Mouse (Mus musculus) hindbrain, embryonic 16.5 days (tissue): Measurements from ENCODE around the gene Cpsf7. TPM values are rescaled to one million over a fixed set of nuclear protein-coding genes. Genes with fewer than 3 reads are reported as not detected.

ENCODE experiments used
- ATAC-seq: fragments of 200-750 bp; cut with Nextera tagmentation; 2 replicates; pipeline ENCODE4 v1.8.0; 2017; ENCODE audit warnings: moderate TSS enrichment, moderate library complexity
- H3K27ac ChIP-seq: fragments of 300-500 bp; sonication (generic); 2 replicates; pipeline ENCODE4 v1.5.1; 2014; ENCODE audit warnings: low read depth, mild to moderate bottlenecking, control low read depth, low read length, moderate library complexity
- H3K27me3 ChIP-seq: fragments of 300-500 bp; sonication (generic); replicated peaks from 2 replicates; pipeline ENCODE4 v1.6.1; 2014; ENCODE audit warnings: low read length; ENCODE audit not compliant: control insufficient read depth, insufficient read depth
- H3K36me3 ChIP-seq: fragments of 300-500 bp; sonication (generic); 2 replicates; pipeline ENCODE4 v1.6.1; 2014; ENCODE audit warnings: mild to moderate bottlenecking, low read length, moderate library complexity, mixed read lengths; ENCODE audit not compliant: control insufficient read depth, insufficient read depth
- H3K4me1 ChIP-seq: fragments of 300-500 bp; sonication (generic); 2 replicates; pipeline ENCODE4 v1.6.1; 2014; ENCODE audit warnings: low read depth, low read length; ENCODE audit not compliant: control insufficient read depth, insufficient read depth
- H3K4me2 ChIP-seq: fragments of 300-500 bp; sonication (generic); 2 replicates; pipeline ENCODE4 v1.6.1; 2014; ENCODE audit warnings: mild to moderate bottlenecking, low read length, control low read depth, moderate library complexity
- H3K4me3 ChIP-seq: fragments of 300-500 bp; sonication (generic); 2 replicates; pipeline ENCODE4 v1.5.1; 2014; ENCODE audit warnings: mild to moderate bottlenecking, low read length, control low read depth, moderate library complexity
- H3K9ac ChIP-seq: fragments of 300-500 bp; sonication (generic); 2 replicates; pipeline ENCODE4 v1.6.1; 2014; ENCODE audit warnings: low read depth, mild to moderate bottlenecking, control low read depth, low read length, moderate library complexity
- H3K9me3 ChIP-seq: fragments of 300-500 bp; sonication (generic); 2 replicates; pipeline ENCODE4 v1.6.1; 2014; ENCODE audit warnings: mild to moderate bottlenecking, low read length, moderate library complexity; ENCODE audit not compliant: control insufficient read depth
- WGBS: fragments of 180-500 bp; shearing (Covaris S2); extraction: QIAGEN DNeasy Blood & Tissue Kit; methylation state at CpG from one replicate; pipeline ENCODE4 v1.1.7; 2014; 5-methylcytosine and 5-hydroxymethylcytosine counted together
- polyA plus RNA-seq: library from polyadenylated mRNA; unstranded; fragments of >200 nt; fragmentation: Nextera tagmentation; extraction: Ambion mirVana; gene quantifications from 2 replicates; pipeline ENCODE4 v1.2.1, GENCODE M21; 2015

Cpsf7 gene
- polyA plus RNA-seq, 1 experiment from 2014 or later = 40.8 TPM

- peaks cover 16% of the 10 kb centered on the region for H3K36me3 ChIP-seq
- WGBS = 77% methylated on average over 6 of the region's 6 CpGs
- H3K27ac ChIP-seq = no peak overlapping the region
- ATAC-seq = no peak
- H3K4me3 ChIP-seq = no peak overlapping the region
- no peaks in the 10 kb centered on the region for H3K27me3 ChIP-seq
- no peaks in the 10 kb centered on the region for H3K4me1 ChIP-seq
- no peaks in the 10 kb centered on the region for H3K9me3 ChIP-seq
- H3K9ac ChIP-seq = no peak overlapping the region
- H3K4me2 ChIP-seq = no peak overlapping the region
Observed at GRCm38 (mm10) chr19:10510759-10511330, 14.2 kb upstream of the Cpsf7 start.

- peaks cover 5% of the 10 kb centered on the region; the same call in 1 of the 2 replicates for H3K4me1 ChIP-seq
- WGBS = 56% methylated on average over 1 of the region's 1 CpGs
Observed at GRCm38 (mm10) chr19:10520355-10520754, 4.7 kb upstream of the Cpsf7 start.

GRCm38 (mm10) chr19:10521926-10522325, 3.1 kb upstream of the Cpsf7 start:
- H3K27me3 ChIP-seq = no peaks in the 10 kb centered on the region
- H3K9ac ChIP-seq = no peak overlapping the region
- no peak overlapping the region for H3K4me2 ChIP-seq
- 85% methylated on average over 1 of the region's 1 CpGs for whole genome bisulfite sequencing
- H3K27ac ChIP-seq = no peak overlapping the region
- no peaks in the 10 kb centered on the region for H3K9me3 ChIP-seq
- H3K36me3 ChIP-seq = 0 out of 2 replicates have a peak, but pooled peaks cover under 1% of the 10 kb centered on the region
- H3K4me1 ChIP-seq = peaks cover 14% of the 10 kb centered on the region
- no peak overlapping the region for H3K4me3 ChIP-seq
- ATAC-seq = no peak

More at GRCm38 (mm10) chr19:10520355-10520754, 4.7 kb upstream of the Cpsf7 start:
- Histone ChIP-seq H3K27ac (no peak overlapping the region), H3K4me2 (no peak overlapping the region), H3K9ac (no peak overlapping the region), H3K9me3 (no peaks in the 10 kb centered on the region), H3K27me3 (no peaks in the 10 kb centered on the region), H3K36me3 (peaks cover 9% of the 10 kb centered on the region), H3K4me3 (no peak overlapping the region)
- ATAC-seq = no peak

GRCm38 (mm10) chr19:10523483-10524080, 1.5 kb upstream of the Cpsf7 start:
- no peaks in the 10 kb centered on the region for H3K27me3 ChIP-seq
- H3K9ac ChIP-seq = no peak overlapping the region
- WGBS = 91% methylated on average over 5 of the region's 5 CpGs
- H3K9me3 ChIP-seq = no peaks in the 10 kb centered on the region
- no peak overlapping the region for H3K27ac ChIP-seq
- no peak overlapping the region for H3K4me2 ChIP-seq
- H3K4me1 ChIP-seq = peaks cover 23% of the 10 kb centered on the region
- no peak for ATAC-seq
- no peak overlapping the region for H3K4me3 ChIP-seq
- H3K36me3 ChIP-seq = peaks cover 3% of the 10 kb centered on the region; the same call in 1 of the 2 replicates

DNA sequence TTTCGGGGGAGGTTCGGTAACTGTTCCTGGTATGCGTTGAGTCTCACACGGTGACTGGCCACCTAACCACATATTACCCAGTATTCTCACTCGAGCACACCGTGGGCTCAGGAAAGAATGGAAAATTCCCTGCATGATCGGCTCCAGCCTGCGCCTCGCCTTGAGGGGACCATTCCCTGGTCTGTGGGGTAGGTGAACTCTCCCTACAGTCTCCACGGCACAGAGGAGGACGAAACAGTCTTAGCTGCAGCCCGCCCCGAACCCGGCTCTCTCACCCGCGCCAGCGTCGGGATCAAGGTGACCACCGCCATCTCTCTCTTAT, 321 bp upstream of the Cpsf7 start:
- no peak for ATAC-seq
- WGBS = 2% methylated on average over 18 of the region's 19 CpGs
- H3K9me3 ChIP-seq = no peaks in the 10 kb centered on the region

DNA sequence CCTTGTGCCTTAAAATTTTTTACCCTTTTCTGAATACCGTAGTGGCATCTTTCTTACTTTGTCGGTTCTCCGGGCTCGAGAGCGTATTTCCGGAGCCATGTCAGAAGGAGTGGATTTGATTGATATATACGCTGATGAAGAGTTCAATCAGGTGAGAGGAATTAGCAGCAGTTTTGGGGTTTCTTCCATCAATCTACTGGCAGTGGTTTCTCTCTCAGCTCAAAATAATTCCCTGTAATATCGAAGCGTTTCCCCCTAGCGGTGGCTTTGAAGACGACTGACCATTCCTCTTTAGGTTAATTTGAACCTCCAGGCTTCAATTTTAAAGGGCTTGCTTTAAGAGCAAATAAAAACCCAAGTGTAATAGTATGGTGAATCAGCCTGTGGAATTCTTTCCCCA, 844 bp downstream of the Cpsf7 start, which contains the start of gene Sdhaf2:
TSS of gene Sdhaf2 (minus strand) at position 233 of the 400 bp plus-strand sequence.
- peak; percentile 18 for ATAC-seq
- Histone ChIP-seq H3K4me3 (peak within 1 kb of the TSS; percentile 100), H3K4me2 (peak within 1 kb of the TSS; percentile 74), H3K9ac (peak within 1 kb of the TSS; percentile 99), H3K9me3 (no peaks in the 10 kb centered on the region), H3K27ac (peak within 1 kb of the TSS; percentile 98), H3K4me1 (peaks cover 23% of the 10 kb centered on the region), H3K27me3 (no peaks in the 10 kb centered on the region), H3K36me3 (peaks cover 3% of the 10 kb centered on the region; the same call in 1 of the 2 replicates)
- WGBS = 1% methylated on average over 11 of the region's 11 CpGs

More for the DNA sequence above, 321 bp upstream of the Cpsf7 start:
- Histone ChIP-seq H3K27ac (peak overlapping the region; percentile 98), H3K4me3 (peak overlapping the region; percentile 100), H3K4me1 (peaks cover 23% of the 10 kb centered on the region), H3K9ac (peak overlapping the region; percentile 99), H3K27me3 (no peaks in the 10 kb centered on the region), H3K4me2 (peak overlapping the region; percentile 74), H3K36me3 (peaks cover 3% of the 10 kb centered on the region; the same call in 1 of the 2 replicates)

GRCm38 (mm10) chr19:10530082-10530481, 5.0 kb downstream of the Cpsf7 start:
- no peaks in the 10 kb centered on the region for H3K9me3 ChIP-seq
- 100% methylated on average over 1 of the region's 1 CpGs for WGBS
- H3K27me3 ChIP-seq = no peaks in the 10 kb centered on the region
- peaks cover 17% of the 10 kb centered on the region for H3K4me1 ChIP-seq
- peaks cover 21% of the 10 kb centered on the region for H3K36me3 ChIP-seq
- no peak overlapping the region for H3K27ac ChIP-seq
- no peak for ATAC-seq
- H3K9ac ChIP-seq = no peak overlapping the region
- no peak overlapping the region for H3K4me2 ChIP-seq
- H3K4me3 ChIP-seq = no peak overlapping the region

DNA sequence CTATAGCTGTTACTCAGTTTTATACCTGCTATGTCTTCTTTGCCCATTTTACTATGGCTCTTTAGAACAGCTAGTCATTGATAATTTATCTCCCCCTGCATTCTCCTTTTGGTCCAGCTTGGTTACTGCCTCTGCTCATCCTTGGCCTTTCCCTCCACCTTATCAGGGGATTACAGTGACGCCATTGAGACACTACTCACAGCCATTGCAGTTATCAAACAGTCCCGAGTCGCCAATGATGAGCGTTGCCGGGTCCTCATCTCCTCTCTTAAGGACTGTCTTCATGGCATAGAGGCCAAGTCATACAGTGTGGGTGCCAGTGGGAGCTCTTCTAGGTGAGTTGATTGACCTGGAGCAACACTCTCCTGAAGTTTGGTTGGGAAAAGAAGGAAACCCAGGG, 14.4 kb downstream of the Cpsf7 start:
- H3K4me1 ChIP-seq = no peaks in the 10 kb centered on the region
- no peak overlapping the region for H3K4me2 ChIP-seq
- no peak overlapping the region for H3K27ac ChIP-seq
- no peak overlapping the region for H3K4me3 ChIP-seq
- H3K27me3 ChIP-seq = no peaks in the 10 kb centered on the region
- no peak for ATAC-seq
- H3K9me3 ChIP-seq = no peaks in the 10 kb centered on the region
- H3K36me3 ChIP-seq = peaks cover 62% of the 10 kb centered on the region
- H3K9ac ChIP-seq = no peak overlapping the region
- 94% methylated on average over 5 of the region's 5 CpGs for WGBS

- Histone ChIP-seq H3K4me2 (peak within 1 kb of the TSS; percentile 89), H3K36me3 (peaks cover 6% of the 10 kb centered on the region), H3K9ac (peak within 1 kb of the TSS; percentile 88), H3K9me3 (no peaks in the 10 kb centered on the region), H3K4me3 (peak within 1 kb of the TSS; percentile 70), H3K4me1 (peaks cover 12% of the 10 kb centered on the region), H3K27ac (peak within 1 kb of the TSS; percentile 87), H3K27me3 (no peaks in the 10 kb centered on the region)
- under 1% methylated on average over 43 of the region's 43 CpGs for WGBS
- peak; percentile 98 for ATAC-seq
Observed at GRCm38 (mm10) chr19:10555624-10556510, 30.8 kb downstream of the Cpsf7 start, which contains the start of gene Tmem216. Tmem216 (minus strand) TSS chr19:10556238.
